Mouse (Mus musculus) forebrain, embryonic 11.5 days (tissue): ENCODE results near the gene Exoc6b. TPM values are rescaled to one million over a fixed set of nuclear protein-coding genes. Genes with fewer than 3 reads are reported as not detected.

Experiments used
- ATAC-seq: fragments of 200-750 bp; cut with Nextera tagmentation; replicated peaks from 2 replicates; pipeline ENCODE4 v1.8.0; 2017; ENCODE audit warnings: moderate TSS enrichment; ENCODE audit not compliant: low FRiP score
- DNase-seq: peaks from one replicate; pipeline ENCODE4 v3.0.0-alpha.2; 2017; ENCODE audit warnings: low spot score
- H3K27ac ChIP-seq: fragments of 300-500 bp; sonication (generic); 2 replicates; pipeline ENCODE4 v1.5.1; 2014; ENCODE audit warnings: low read depth, low read length
- H3K27me3 ChIP-seq: fragments of 300-500 bp; sonication (generic); 2 replicates; pipeline ENCODE4 v1.6.1; 2014; ENCODE audit warnings: mild to moderate bottlenecking, low read length, mixed read lengths; ENCODE audit not compliant: control insufficient read depth, insufficient read depth
- H3K36me3 ChIP-seq: fragments of 300-500 bp; sonication (generic); 2 replicates; pipeline ENCODE4 v1.6.1; 2014; ENCODE audit warnings: mild to moderate bottlenecking, low read length, moderate library complexity, mixed read lengths; ENCODE audit not compliant: control insufficient read depth, insufficient read depth
- H3K4me1 ChIP-seq: fragments of 300-500 bp; sonication (generic); replicated peaks from 2 replicates; pipeline ENCODE4 v1.6.1; 2014; ENCODE audit warnings: low read length, mixed read lengths; ENCODE audit not compliant: control insufficient read depth, insufficient read depth
- H3K4me2 ChIP-seq: fragments of 300-500 bp; sonication (generic); 2 replicates; pipeline ENCODE4 v1.6.1; 2014; ENCODE audit warnings: low read depth, mild to moderate bottlenecking, low read length, moderate library complexity, mixed read lengths; ENCODE audit not compliant: severe bottlenecking
- H3K4me3 ChIP-seq: fragments of 300-500 bp; sonication (generic); 2 replicates; pipeline ENCODE4 v1.5.1; 2014; ENCODE audit warnings: low read depth, low read length
- H3K9ac ChIP-seq: fragments of 300-500 bp; sonication (generic); 2 replicates; pipeline ENCODE4 v1.6.1; 2014; ENCODE audit warnings: low read length
- H3K9me3 ChIP-seq: fragments of 300-500 bp; sonication (generic); 2 replicates; pipeline ENCODE4 v1.6.1; 2016; ENCODE audit warnings: low read length, mixed read lengths; ENCODE audit not compliant: control insufficient read depth
- WGBS: fragments of 180-500 bp; shearing (Covaris S2); extraction: QIAGEN DNeasy Blood & Tissue Kit; methylation state at CpG from one replicate; pipeline ENCODE4 v1.1.7; 2014; 5-methylcytosine and 5-hydroxymethylcytosine counted together
- polyA plus RNA-seq: library from polyadenylated mRNA; unstranded; fragments of >200 nt; fragmentation: Nextera tagmentation; extraction: Ambion mirVana; gene quantifications from 2 replicates; pipeline ENCODE4 v1.2.1, GENCODE M21; 2014

Exoc6b gene
- polyA plus RNA-seq, 1 experiment from 2014 or later: 34.8 TPM

DNA sequence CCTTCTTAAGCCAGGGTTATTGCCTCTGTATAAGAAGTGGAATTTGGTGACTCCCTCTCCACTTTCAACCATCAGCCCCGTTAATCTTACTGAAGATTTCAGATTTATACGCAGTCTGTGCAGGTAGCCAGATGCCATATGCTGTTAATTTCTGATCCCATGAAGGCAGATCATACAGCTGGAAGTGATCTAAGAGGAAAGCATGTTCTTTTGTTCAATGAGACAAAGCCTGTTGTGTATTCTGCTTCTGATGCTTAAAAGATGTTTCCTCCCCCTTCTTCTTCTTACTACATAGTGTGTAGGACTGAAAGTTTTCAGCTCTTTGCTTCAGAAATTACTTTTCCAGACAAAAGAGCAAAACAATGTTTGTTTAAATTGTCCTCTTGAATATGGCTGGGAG lies 109.8 kb downstream of the Exoc6b start:
- 83% methylated on average over 2 of the region's 2 CpGs for WGBS
- DNase-seq (no peak), ATAC-seq (no peak)
- Histone ChIP-seq H3K4me1 (no peaks in the 10 kb centered on the region), H3K36me3 (no peaks in the 10 kb centered on the region), H3K27ac (no peak overlapping the region), H3K4me2 (no peak overlapping the region), H3K4me3 (no peak overlapping the region), H3K9ac (no peak overlapping the region), H3K27me3 (no peaks in the 10 kb centered on the region), H3K9me3 (no peaks in the 10 kb centered on the region)

GRCm38 (mm10) chr6:84951621-84952020 lies 117.7 kb downstream of the Exoc6b start:
- Histone ChIP-seq H3K27ac (no peak overlapping the region), H3K9me3 (no peaks in the 10 kb centered on the region), H3K4me1 (no peaks in the 10 kb centered on the region), H3K36me3 (no peaks in the 10 kb centered on the region), H3K4me3 (no peak overlapping the region), H3K27me3 (no peaks in the 10 kb centered on the region), H3K4me2 (no peak overlapping the region), H3K9ac (no peak overlapping the region)
- ATAC-seq (no peak), DNase-seq (no peak)
- 67% methylated on average over 1 of the region's 1 CpGs for WGBS

DNA sequence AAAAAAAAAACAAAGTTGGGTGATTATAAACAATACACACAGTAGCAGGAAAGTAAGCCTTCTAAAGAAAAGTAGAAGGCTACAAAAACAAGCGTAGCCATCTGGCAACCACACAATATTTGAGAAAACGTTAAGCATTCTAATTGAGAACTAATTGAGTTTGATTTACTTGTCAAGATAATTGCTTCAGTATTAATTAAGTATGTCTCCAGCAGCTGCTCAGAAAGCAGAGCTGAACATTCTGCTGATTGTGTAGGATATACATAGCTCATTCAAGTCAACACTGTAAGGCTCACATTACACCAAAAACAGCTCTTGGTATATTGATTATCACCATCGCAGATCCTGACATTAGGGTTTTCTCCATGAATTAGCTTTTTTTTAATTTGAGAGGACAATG lies 122.7 kb downstream of the Exoc6b start:
- H3K4me2 ChIP-seq: no peak overlapping the region
- no peak overlapping the region for H3K27ac ChIP-seq
- WGBS: 70% methylated on average over 3 of the region's 3 CpGs
- no peak for DNase-seq
- H3K9ac ChIP-seq: no peak overlapping the region
- ATAC-seq: no peak
- no peak overlapping the region for H3K4me3 ChIP-seq
- H3K4me1 ChIP-seq: no peaks in the 10 kb centered on the region
- H3K9me3 ChIP-seq: no peaks in the 10 kb centered on the region
- no peaks in the 10 kb centered on the region for H3K36me3 ChIP-seq
- no peaks in the 10 kb centered on the region for H3K27me3 ChIP-seq

GRCm38 (mm10) chr6:84946106-84946505 lies 123.2 kb downstream of the Exoc6b start:
- no peak for ATAC-seq
- Histone ChIP-seq H3K4me3 (no peak overlapping the region), H3K27ac (no peak overlapping the region), H3K9me3 (no peaks in the 10 kb centered on the region), H3K27me3 (no peaks in the 10 kb centered on the region), H3K9ac (no peak overlapping the region), H3K36me3 (no peaks in the 10 kb centered on the region), H3K4me1 (no peaks in the 10 kb centered on the region), H3K4me2 (no peak overlapping the region)
- DNase-seq: no peak
- 89% methylated on average over 2 of the region's 2 CpGs for WGBS

- DNase-seq (no peak), ATAC-seq (no peak)
- Histone ChIP-seq H3K27ac (no peak overlapping the region), H3K36me3 (no peaks in the 10 kb centered on the region), H3K4me3 (no peak overlapping the region), H3K4me1 (no peaks in the 10 kb centered on the region), H3K4me2 (no peak overlapping the region), H3K9me3 (no peaks in the 10 kb centered on the region), H3K27me3 (no peaks in the 10 kb centered on the region), H3K9ac (no peak overlapping the region)
- WGBS: 69% methylated on average over 11 of the region's 11 CpGs
Observed at GRCm38 (mm10) chr6:84932953-84933921, 136.1 kb downstream of the Exoc6b start.

DNA sequence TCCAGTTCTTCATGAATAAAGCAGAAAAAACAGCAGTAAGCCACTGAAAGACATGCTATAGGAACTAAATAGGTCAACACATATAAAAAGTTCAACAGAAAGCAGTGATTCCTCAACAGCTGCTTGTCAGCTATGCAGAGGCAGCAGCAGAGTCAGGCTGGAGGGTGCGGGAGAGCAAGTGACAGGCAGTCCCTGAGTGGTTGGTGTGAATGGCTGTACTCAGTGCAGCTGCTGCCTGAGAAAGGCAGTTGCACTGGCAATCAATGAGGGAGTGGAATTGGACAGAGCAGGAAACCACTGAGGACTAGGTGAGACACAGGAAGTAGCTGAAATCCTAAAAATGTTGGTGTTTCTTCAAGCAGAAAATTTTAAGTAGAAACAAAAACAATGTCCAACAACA lies 138.3 kb downstream of the Exoc6b start:
- ATAC-seq (no peak), DNase-seq (no peak)
- H3K27ac ChIP-seq: no peak overlapping the region
- WGBS: 56% methylated on average over 1 of the region's 1 CpGs
- H3K4me3 ChIP-seq: no peak overlapping the region
- H3K36me3 ChIP-seq: no peaks in the 10 kb centered on the region
- H3K9me3 ChIP-seq: no peaks in the 10 kb centered on the region
- no peaks in the 10 kb centered on the region for H3K27me3 ChIP-seq
- H3K9ac ChIP-seq: no peak overlapping the region
- H3K4me1 ChIP-seq: no peaks in the 10 kb centered on the region
- H3K4me2 ChIP-seq: no peak overlapping the region

DNA sequence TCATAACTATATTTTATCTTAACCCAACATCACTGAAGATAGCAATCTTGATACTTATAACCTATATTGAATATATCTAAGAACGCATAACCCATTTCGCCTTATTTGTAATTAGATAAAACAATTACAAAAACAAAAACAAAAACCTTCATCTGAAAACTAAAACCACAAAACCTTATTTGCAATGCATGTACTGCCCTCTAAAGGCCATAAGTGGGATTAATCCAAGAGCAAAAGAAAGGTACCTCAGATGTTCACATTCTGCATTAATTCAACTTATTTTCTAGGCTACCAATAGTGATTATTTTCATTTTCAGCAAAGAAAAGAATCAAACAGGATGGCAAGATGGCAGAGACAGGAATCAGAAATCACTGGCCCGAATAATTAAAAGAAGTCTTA lies 143.2 kb downstream of the Exoc6b start:
- Histone ChIP-seq H3K4me3 (no peak overlapping the region), H3K4me2 (no peak overlapping the region), H3K4me1 (peaks cover 3% of the 10 kb centered on the region), H3K9me3 (no peaks in the 10 kb centered on the region), H3K9ac (no peak overlapping the region), H3K36me3 (no peaks in the 10 kb centered on the region), H3K27me3 (no peaks in the 10 kb centered on the region), H3K27ac (no peak overlapping the region)
- 72% methylated on average over 3 of the region's 3 CpGs for WGBS
- no peak for ATAC-seq
- DNase-seq: no peak

- no peaks in the 10 kb centered on the region for H3K27me3 ChIP-seq
- ATAC-seq: no peak
- H3K36me3 ChIP-seq: no peaks in the 10 kb centered on the region
- H3K9ac ChIP-seq: peak overlapping the region; percentile 31
- peaks cover 3% of the 10 kb centered on the region for H3K4me1 ChIP-seq
- H3K4me3 ChIP-seq: no peak overlapping the region
- peak overlapping the region; percentile 1; the same call in 1 of the 2 replicates for H3K4me2 ChIP-seq
- 32% methylated on average over 12 of the region's 12 CpGs for WGBS
- peak; percentile 50 for DNase-seq
- H3K27ac ChIP-seq: peak overlapping the region; percentile 8; the same call in 1 of the 2 replicates
- H3K9me3 ChIP-seq: no peaks in the 10 kb centered on the region
Observed at GRCm38 (mm10) chr6:84923760-84924221, 145.5 kb downstream of the Exoc6b start.

DNA sequence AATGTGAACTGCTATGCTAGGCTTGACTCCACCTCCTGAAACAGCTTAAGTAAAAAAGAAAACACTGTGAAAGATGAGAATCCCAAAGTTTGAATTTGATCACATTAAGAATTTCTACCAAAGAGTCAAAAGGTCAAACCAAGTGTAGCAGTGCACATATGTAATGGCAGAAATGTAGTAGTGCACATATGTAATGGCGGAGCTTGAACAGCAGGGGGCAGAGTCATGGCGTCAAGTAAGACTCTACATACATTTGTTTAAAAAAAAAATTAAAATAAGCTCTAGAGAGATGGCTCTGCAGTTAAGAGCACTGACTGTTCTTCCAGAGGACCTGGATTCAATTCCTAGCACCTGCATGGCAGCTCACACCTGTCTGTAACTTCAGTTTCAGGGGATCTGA lies 153.0 kb downstream of the Exoc6b start:
- ATAC-seq (no peak), DNase-seq (peak; percentile 74)
- no peak overlapping the region for H3K4me3 ChIP-seq
- H3K9ac ChIP-seq: no peak overlapping the region
- WGBS: 21% methylated on average over 2 of the region's 2 CpGs
- no peaks in the 10 kb centered on the region for H3K36me3 ChIP-seq
- no peaks in the 10 kb centered on the region for H3K9me3 ChIP-seq
- H3K27ac ChIP-seq: no peak overlapping the region
- no peak overlapping the region for H3K4me2 ChIP-seq
- H3K4me1 ChIP-seq: no peaks in the 10 kb centered on the region
- H3K27me3 ChIP-seq: no peaks in the 10 kb centered on the region
